In genomic region chr9:45906355-45907077, GRCm38 (mm10) we compare ENCODE assay signal across 7 mouse cellular contexts. TPM values are rescaled to one million over a fixed set of nuclear protein-coding genes. Genes with fewer than 3 reads are reported as not detected.
DNase-seq lines count a peak whose midpoint lies in the region; ATAC-seq and TF ChIP-seq lines count a peak whose summit lies in the region.

TSS of gene Pcsk7 (plus strand) at chr9:45906497.
TSS of gene Rnf214 (minus strand) at chr9:45906911.

- H3K4me1 ChIP-seq in intestine, postnatal 0 days (replicated peaks; ENCODE audit: control insufficient read depth, insufficient read depth, low read length) = peaks cover 9% of the 10 kb centered on the region; the same call in 1 of the 2 replicates
- peaks cover 27% of the 10 kb centered on the region for H3K4me1 ChIP-seq in midbrain, embryonic 12.5 days
- H3K4me1 ChIP-seq in small intestine, adult 2 months (ENCODE audit: control insufficient read depth, insufficient read depth, insufficient read length, low read length) = peaks cover 4% of the 10 kb centered on the region; the same call in 1 of the 2 replicates

- peak; percentile 95 for DNase-seq in adrenal gland, adult 2 months
- DNase-seq in embryo, embryonic 11.5 days (ENCODE audit: low read depth, low spot score) = peak; percentile 79
- DNase-seq in gonadal fat pad, adult 2 months (ENCODE audit: low read depth) = no peak
- peak; percentile 92 for DNase-seq in left cerebral cortex, postnatal 4 days

- intact Hi-C loops in left cerebral cortex, postnatal 4 days (cut with DNase I) = no loop called here

- peak; percentile 91 for ATAC-seq in intestine, postnatal 0 days
- ATAC-seq in midbrain, embryonic 12.5 days (ENCODE audit: low FRiP score, low read depth) = peak; percentile 92

- no peaks in the 10 kb centered on the region for H3K27me3 ChIP-seq in intestine, postnatal 0 days (replicated peaks; ENCODE audit: control insufficient read depth, insufficient read depth, low read length)
- no peaks in the 10 kb centered on the region for H3K27me3 ChIP-seq in midbrain, embryonic 12.5 days
- H3K27me3 ChIP-seq in small intestine, adult 2 months (ENCODE audit: control insufficient read depth, insufficient read depth, low read length) = no peaks in the 10 kb centered on the region

- peaks cover 26% of the 10 kb centered on the region for H3K36me3 ChIP-seq in intestine, postnatal 0 days (ENCODE audit: control insufficient read depth, insufficient read depth)
- peaks cover 46% of the 10 kb centered on the region for H3K36me3 ChIP-seq in midbrain, embryonic 12.5 days
- peaks cover 27% of the 10 kb centered on the region for H3K36me3 ChIP-seq in small intestine, adult 2 months (ENCODE audit: control insufficient read depth, insufficient read depth, low read length)

- H3K4me3 ChIP-seq in intestine, postnatal 0 days (ENCODE audit: low read depth, low read length) = peak within 1 kb of the TSS; percentile 81
- peak within 1 kb of the TSS; percentile 95 for H3K4me3 ChIP-seq in midbrain, embryonic 12.5 days
- peak within 1 kb of the TSS; percentile 83 for H3K4me3 ChIP-seq in small intestine, adult 2 months (ENCODE audit: low read depth, low read length)

- H3K4me2 ChIP-seq in intestine, postnatal 0 days (replicated peaks; ENCODE audit: low read depth) = peak within 1 kb of the TSS; percentile 85
- peak within 1 kb of the TSS; percentile 77 for H3K4me2 ChIP-seq in midbrain, embryonic 12.5 days (replicated peaks)

- TF ChIP-seq POLR2A in small intestine, adult 2 months (IDR thresholded peaks at IDR 0.05; ENCODE audit: low read depth, low read length) = peak; percentile 92

- H3K9me3 ChIP-seq in intestine, postnatal 0 days (ENCODE audit: control insufficient read depth) = no peaks in the 10 kb centered on the region
- H3K9me3 ChIP-seq in midbrain, embryonic 12.5 days = no peaks in the 10 kb centered on the region

- under 1% methylated on average over 73 of the region's 80 CpGs for WGBS in intestine, postnatal 0 days
- WGBS in midbrain, embryonic 12.5 days = under 1% methylated on average over 68 of the region's 80 CpGs
- under 1% methylated on average over 74 of the region's 80 CpGs for WGBS in small intestine, adult 2 months

- peak; percentile 88 for TF ChIP-seq CTCF in intestine, postnatal 0 days (IDR thresholded peaks at IDR 0.05; ENCODE audit: low read depth)
- peak; percentile 91 for TF ChIP-seq CTCF in small intestine, adult 2 months (IDR thresholded peaks at IDR 0.05; ENCODE audit: extremely low read depth, insufficient read length, insufficient replicate concordance, low read depth, low read length)

- peak within 1 kb of the TSS; percentile 98 for H3K27ac ChIP-seq in intestine, postnatal 0 days (ENCODE audit: low read depth, low read length)
- H3K27ac ChIP-seq in midbrain, embryonic 12.5 days (replicated peaks) = peak within 1 kb of the TSS; percentile 95
- H3K27ac ChIP-seq in small intestine, adult 2 months (ENCODE audit: insufficient read depth, low read depth, low read length) = peak within 1 kb of the TSS; percentile 100

- peak within 1 kb of the TSS; percentile 93 for H3K9ac ChIP-seq in intestine, postnatal 0 days (ENCODE audit: low read depth, low read length)
- H3K9ac ChIP-seq in midbrain, embryonic 12.5 days (replicated peaks) = peak within 1 kb of the TSS; percentile 95

RNA-seq across cellular contexts. Expression of gene Pcsk7, which starts in this region (rescaled TPM):
- 10 to 100 TPM; 20.8 to 30.0 TPM for total RNA-seq in adrenal gland, adult 2 months (2021)
- 18.4 and 28.0 TPM in 2 replicates for polyA plus RNA-seq in adrenal gland, adult 2 months (2012; rRNA removed)
- polyA plus RNA-seq in gonadal fat pad, adult 2 months (2012; rRNA removed) = 31.8 and 53.0 TPM in 2 replicates
- 16.9 and 17.3 TPM in 2 replicates for polyA plus RNA-seq in intestine, postnatal 0 days (2015; fragmentation: Nextera tagmentation; extraction: Ambion mirVana)
- 10 to 100 TPM; 31.0 to 32.1 TPM for total RNA-seq in left cerebral cortex, postnatal 4 days (2021)
- 23.1 and 27.8 TPM in 2 replicates for polyA plus RNA-seq in midbrain, embryonic 12.5 days (2016; fragmentation: Nextera tagmentation; extraction: Ambion mirVana)
- polyA plus RNA-seq in small intestine, adult 2 months (2012; rRNA removed) = 14.2 and 38.9 TPM in 2 replicates

RNA-seq across cellular contexts. Expression of gene Rnf214, which starts in this region (rescaled TPM):
- 10 to 100 TPM; 37.4 to 48.5 TPM for total RNA-seq in adrenal gland, adult 2 months (2021)
- polyA plus RNA-seq in adrenal gland, adult 2 months (2012; rRNA removed) = 15.8 and 17.6 TPM in 2 replicates
- polyA plus RNA-seq in gonadal fat pad, adult 2 months (2012; rRNA removed) = 15.1 and 17.7 TPM in 2 replicates
- polyA plus RNA-seq in intestine, postnatal 0 days (2015; fragmentation: Nextera tagmentation; extraction: Ambion mirVana) = 21.5 and 27.6 TPM in 2 replicates
- total RNA-seq in left cerebral cortex, postnatal 4 days (2021) = 10 to 100 TPM; 97.3 to 97.6 TPM
- polyA plus RNA-seq in midbrain, embryonic 12.5 days (2016; fragmentation: Nextera tagmentation; extraction: Ambion mirVana) = 98.0 and 98.4 TPM in 2 replicates
- polyA plus RNA-seq in small intestine, adult 2 months (2012; rRNA removed) = 4.8 and 11.4 TPM in 2 replicates
